Mouse (Mus musculus) lung, adult 2 months (tissue): ENCODE results near the gene Spred1. TPM values are rescaled to one million over a fixed set of nuclear protein-coding genes. Genes with fewer than 3 reads are reported as not detected.

Source experiments
- DNase-seq: peaks from one replicate; pipeline ENCODE4 v3.0.0; 2022
- H3K4me1 ChIP-seq: fragments of 200-500 bp; 2 replicates; pipeline ENCODE4 v1.6.1; 2011; ENCODE audit warnings: low read length; ENCODE audit not compliant: control insufficient read depth, insufficient read depth
- H3K4me3 ChIP-seq: fragments of 200-500 bp; replicated peaks from 2 replicates; pipeline ENCODE3; 2011; ENCODE audit warnings: low read depth, mild to moderate bottlenecking, control low read depth, low read length; ENCODE audit errors: extremely low read depth
- CTCF ChIP-seq: fragments of 200-500 bp; IDR thresholded peaks from 2 replicates; pipeline ENCODE4 v1.5.1; 2011; ENCODE audit warnings: mild to moderate bottlenecking, low read length, control low read depth; ENCODE audit not compliant: insufficient read depth
- POLR2A ChIP-seq: fragments of 200-500 bp; IDR thresholded peaks from 2 replicates; pipeline ENCODE4 v1.6.1; 2011; ENCODE audit warnings: low read depth, mild to moderate bottlenecking, control low read depth, low read length, borderline replicate concordance; ENCODE audit errors: extremely low read depth
- WGBS: fragments of 180-500 bp; shearing (Covaris S2); methylation state at CpG from one replicate; pipeline ENCODE4 v1.1.7; 2018; 5-methylcytosine and 5-hydroxymethylcytosine counted together
- polyA plus RNA-seq: library from polyadenylated mRNA; depleted of rRNA; stranded (reverse); fragments of >200 nt; gene quantifications from 2 replicates; pipeline ENCODE4 v1.2.3, GENCODE M21; 2012; rRNA removed

The Spred1 gene
- polyA plus RNA-seq, 1 experiment, result 8.4 TPM

DNA sequence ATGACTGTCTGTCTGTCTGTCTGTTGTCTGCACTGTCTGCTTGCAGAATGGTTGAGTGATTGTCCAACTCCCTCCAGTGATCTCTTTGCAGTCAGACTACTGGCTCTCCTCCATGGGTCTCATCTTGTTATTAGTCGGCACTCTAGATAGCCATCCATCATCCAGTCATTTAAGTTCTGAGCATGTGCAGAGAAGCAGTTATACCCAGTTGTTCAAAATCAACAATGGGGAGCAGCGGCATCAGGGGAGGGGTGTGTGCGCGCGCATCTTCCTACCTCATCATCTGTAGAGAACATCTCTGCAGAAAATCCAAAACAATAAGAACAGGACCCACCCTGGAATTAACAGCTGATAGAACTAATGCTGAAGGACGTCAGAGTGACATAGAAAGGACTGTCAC is 83.9 kb downstream of the Spred1 start:
- TF ChIP-seq POLR2A (no peak), CTCF (no peak)
- DNase-seq, result no peak
- H3K4me1 ChIP-seq, result no peaks in the 10 kb centered on the region
- no peak overlapping the region for H3K4me3 ChIP-seq
- WGBS, result 84% methylated on average over 6 of the region's 6 CpGs

DNA sequence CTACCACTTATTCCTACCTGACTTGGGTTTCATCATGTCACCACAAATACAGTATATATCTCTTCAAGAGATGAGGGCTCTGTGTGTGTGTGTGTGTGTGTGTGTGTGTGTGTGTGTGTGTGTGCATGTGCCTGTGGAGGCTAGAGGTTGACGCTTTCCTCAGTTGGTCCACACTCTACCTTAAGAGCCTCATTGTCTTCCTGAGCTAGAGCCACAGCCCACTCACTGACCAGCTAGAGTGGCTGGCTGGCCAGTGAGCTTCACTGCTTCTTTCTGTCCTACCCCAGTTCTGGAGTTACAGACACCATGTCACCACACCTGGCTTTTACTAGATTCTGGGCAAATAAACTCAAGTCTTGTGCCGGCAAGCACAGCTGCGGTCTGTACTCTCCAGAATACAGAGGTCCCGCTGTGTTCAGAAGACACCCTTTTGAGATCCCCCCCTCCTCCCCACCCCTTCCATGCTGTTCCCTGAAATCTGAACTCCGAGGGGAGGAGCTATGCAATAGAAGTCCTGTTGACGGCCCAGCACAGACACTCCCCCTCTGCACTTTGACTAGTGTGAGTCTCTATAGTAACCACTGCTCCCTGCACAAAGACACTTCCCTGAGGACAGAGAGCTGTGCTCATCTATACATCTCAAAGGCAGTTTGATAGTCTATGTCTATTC is 89.4 kb downstream of the Spred1 start:
- TF ChIP-seq CTCF (no peak), POLR2A (no peak)
- Histone ChIP-seq H3K4me1 (0 out of 2 replicates have a peak, but pooled peaks cover 3% of the 10 kb centered on the region), H3K4me3 (no peak overlapping the region)
- WGBS, result 10% methylated on average over 6 of the region's 6 CpGs
- DNase-seq, result no peak

DNA sequence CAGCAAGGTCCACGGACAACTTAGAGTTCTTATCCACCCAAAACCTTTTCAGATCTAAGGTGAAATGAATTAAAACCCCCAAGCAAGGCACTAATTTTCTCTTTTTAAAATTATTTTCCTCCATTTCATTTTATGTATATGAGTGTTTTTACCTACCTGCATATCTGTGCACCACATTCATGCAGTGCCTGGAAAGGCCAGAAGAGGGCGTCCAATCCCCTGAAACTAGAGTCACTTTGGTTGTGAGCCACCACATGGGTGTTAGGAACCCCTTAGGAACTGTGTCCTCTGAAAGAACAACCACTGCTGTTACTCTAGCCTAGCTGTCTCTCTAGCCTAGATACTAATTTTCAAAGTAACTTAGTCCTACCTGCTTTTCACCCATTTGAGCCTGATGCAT is 95.0 kb downstream of the Spred1 start:
- TF ChIP-seq POLR2A (no peak), CTCF (no peak; the same call in 1 of the 2 replicates)
- Histone ChIP-seq H3K4me3 (no peak overlapping the region), H3K4me1 (no peaks in the 10 kb centered on the region)
- DNase-seq, result no peak
- 64% methylated on average over 2 of the region's 2 CpGs for WGBS

DNA sequence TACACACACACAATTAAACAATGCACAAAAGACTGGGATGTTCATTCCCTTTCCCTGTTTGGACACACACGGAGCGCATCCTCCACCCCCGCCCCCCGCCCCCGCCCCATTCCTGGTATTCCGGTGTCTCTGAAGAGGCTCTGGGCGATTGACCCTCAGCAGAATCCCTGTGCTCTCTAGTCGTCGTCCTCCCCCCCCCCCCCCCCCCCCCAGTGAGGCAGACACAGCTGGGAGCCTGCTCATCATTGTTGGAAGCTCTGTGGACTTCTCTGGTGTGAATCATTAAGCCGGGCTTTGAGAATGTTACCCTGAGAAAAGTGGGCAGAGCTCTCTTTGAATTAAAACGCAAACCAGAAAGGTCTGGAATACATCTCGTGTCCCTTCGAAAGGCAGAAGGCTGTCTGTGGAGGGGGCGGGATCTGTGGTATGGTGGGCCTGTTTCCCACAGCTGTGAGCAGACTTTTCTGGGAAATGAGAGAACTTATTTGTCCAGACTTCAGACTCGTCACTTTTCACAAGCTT is 96.6 kb downstream of the Spred1 start:
- 20% methylated on average over 15 of the region's 15 CpGs for WGBS
- TF ChIP-seq CTCF (no peak), POLR2A (no peak)
- Histone ChIP-seq H3K4me1 (no peaks in the 10 kb centered on the region), H3K4me3 (no peak overlapping the region)
- DNase-seq, result no peak

DNA sequence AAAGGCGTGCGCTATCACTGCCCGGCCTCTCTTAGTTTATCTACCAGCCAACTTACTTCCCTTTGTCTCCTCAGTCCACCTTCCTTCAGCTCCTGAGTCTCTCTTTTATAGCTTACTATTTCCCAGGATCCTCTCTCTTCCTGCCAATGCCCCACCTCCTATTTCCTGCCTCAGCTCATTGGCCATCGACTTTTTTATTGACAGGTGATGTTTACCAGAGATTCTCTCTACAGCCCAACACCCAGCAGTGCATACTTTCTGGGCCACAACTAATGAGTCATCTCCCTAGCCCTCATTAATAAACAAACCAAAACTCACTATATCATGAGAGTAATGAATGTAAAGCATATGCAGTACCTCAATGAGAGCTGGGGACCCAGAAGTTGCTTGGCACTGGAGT is 98.4 kb downstream of the Spred1 start:
- DNase-seq, result no peak
- H3K4me3 ChIP-seq, result no peak overlapping the region
- H3K4me1 ChIP-seq, result no peaks in the 10 kb centered on the region
- WGBS, result 90% methylated on average over 4 of the region's 4 CpGs
- TF ChIP-seq POLR2A, result no peak
- TF ChIP-seq CTCF, result no peak

DNA sequence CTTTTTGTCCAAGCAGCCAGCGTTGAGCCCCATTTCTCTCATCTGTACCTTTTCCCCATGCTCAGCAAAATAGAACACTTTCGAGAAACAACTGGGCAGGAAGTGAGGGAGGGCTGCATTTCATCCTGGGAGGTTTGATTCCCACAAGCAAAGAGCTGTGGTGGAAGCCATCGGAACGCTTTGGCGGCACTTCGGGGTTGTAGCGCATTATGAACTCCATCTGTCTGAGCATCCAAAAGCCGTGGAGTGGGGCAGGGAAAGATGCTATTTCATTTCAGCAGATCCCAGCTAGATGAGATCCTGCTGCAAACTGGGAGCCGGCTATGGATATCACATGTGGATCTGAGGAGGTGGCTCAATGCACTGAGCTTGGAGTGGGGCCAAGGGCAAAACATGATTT is 101.5 kb downstream of the Spred1 start:
- no peaks in the 10 kb centered on the region for H3K4me1 ChIP-seq
- no peak for DNase-seq
- TF ChIP-seq CTCF (no peak), POLR2A (no peak)
- WGBS, result 71% methylated on average over 9 of the region's 9 CpGs
- H3K4me3 ChIP-seq, result no peak overlapping the region

DNA sequence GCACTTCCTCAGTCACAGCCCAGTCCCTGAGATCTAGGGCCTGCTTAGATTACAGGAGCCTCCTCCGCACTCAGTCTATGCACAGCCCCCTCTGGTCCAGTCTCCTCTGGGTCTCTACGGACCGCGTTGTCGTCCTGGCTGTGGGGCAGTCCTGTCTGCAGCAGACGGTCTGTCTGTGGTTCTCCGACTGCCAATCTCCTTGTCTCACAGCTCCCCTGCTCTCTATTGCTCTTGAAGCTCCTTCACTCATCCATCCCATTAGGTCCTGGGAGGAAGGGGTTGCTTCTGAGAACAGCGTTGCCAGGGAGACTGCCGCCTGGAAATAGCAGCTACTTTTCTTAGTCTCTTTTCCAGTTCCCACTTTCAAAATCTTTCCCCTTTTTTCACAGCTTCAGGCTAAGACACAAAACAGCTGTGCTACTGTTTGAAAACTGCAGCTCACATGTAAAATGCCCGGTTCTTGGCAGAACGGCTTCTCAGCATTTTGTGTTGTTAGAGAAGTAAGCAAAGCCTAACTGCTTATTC is 107.5 kb downstream of the Spred1 start:
- 57% methylated on average over 11 of the region's 11 CpGs for WGBS
- TF ChIP-seq POLR2A (no peak), CTCF (no peak)
- Histone ChIP-seq H3K4me3 (no peak overlapping the region), H3K4me1 (no peaks in the 10 kb centered on the region; the same call in 1 of the 2 replicates)
- DNase-seq, result no peak

DNA sequence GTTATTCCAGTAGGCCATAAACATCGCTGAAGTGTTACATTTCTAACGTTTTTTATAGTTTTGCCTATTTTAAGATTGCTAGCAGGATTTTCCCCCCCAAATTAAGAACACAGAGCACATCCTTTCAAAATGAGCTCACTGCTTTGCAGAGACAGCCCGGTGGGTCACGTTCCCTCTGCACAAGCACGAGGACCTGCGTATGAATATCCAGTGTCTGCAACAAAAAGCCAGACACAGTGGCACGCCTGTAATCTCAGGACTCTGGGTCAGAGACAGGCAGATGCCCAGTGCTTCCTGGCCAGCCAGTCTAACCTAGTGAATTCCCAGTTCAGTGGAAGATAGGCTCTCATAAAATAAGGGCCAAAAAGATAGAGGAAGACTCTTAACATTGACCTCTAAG is 109.1 kb downstream of the Spred1 start:
- Histone ChIP-seq H3K4me3 (no peak overlapping the region), H3K4me1 (no peaks in the 10 kb centered on the region; the same call in 1 of the 2 replicates)
- no peak for TF ChIP-seq CTCF
- no peak for TF ChIP-seq POLR2A
- DNase-seq, result no peak
- WGBS, result 87% methylated on average over 7 of the region's 7 CpGs

DNA sequence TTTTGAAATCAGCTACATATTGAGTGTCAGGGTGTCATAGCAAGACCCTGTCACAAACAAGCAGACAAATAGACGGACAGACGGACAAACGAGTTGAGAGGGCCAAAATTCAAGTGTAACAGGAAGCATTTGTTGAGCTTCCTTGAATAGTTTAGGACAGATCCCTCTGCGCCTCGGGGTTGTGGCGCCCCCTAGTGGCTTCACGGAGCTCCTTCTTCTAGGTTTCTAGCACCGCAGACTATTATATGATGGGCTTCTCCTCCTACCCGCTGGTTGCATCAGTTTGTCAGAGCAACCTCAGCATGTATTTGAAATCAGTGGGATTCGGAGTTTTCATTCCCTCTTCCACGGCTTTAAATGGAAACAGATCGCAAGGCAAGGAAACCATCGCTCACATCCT is 110.1 kb downstream of the Spred1 start:
- Histone ChIP-seq H3K4me1 (no peaks in the 10 kb centered on the region; the same call in 1 of the 2 replicates), H3K4me3 (no peak overlapping the region)
- TF ChIP-seq CTCF (peak; percentile 80), POLR2A (no peak)
- WGBS, result 4% methylated on average over 13 of the region's 13 CpGs
- peak; percentile 69 for DNase-seq

Other genes with a start within 250 kb of the Spred1 start
- not detected in 2 replicates for gene Tmco5, start 242.7 kb upstream of the Spred1 start, polyA plus RNA-seq
- 3.7 and 6.5 TPM in 2 replicates for gene Fam98b, start 128.4 kb downstream of the Spred1 start, polyA plus RNA-seq
- gene Rasgrp1, start 221.6 kb downstream of the Spred1 start, polyA plus RNA-seq, result 1.6 and 3.6 TPM in 2 replicates